In the genomic region with DNA sequence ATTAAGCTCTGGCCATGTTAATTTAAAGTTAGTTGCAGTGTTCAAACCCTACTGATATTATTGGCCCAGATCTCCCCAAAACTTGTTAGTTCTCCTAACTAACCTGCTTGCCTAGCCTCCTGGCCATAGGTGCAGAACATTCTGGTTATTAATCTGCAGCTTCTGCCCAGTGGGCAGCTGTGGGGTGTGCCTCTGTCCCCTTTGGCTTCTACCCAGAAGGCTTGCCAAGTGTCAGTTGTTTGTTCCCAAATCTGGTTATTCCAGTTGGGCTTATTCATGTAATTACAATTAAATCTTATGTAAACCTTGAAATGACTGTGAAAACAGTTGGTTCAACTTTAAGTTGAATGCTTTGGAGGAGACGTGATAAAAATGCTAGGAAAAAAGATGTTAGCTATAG, we compare ENCODE assay signal across 12 mouse cellular contexts. TPM values are rescaled to one million over a fixed set of nuclear protein-coding genes. Genes with fewer than 3 reads are reported as not detected.
DNase-seq lines count a peak whose midpoint lies in the region; ATAC-seq lines count a peak whose summit lies in the region.
"Had no signal": no experiment of that assay in that cellular context is flagged by ENCODE, and none has a peak within 500 bp of the region (broad histone marks: within the 10 kb centered on the region; RNA-seq: fewer than 3 reads in every experiment).

No protein-coding gene starts in this region.

- no peaks in the 10 kb centered on the region for H3K27me3 ChIP-seq in kidney, embryonic 14.5 days (ENCODE audit: control insufficient read depth, insufficient read depth, low read length)
- H3K27me3 ChIP-seq: CH12.LX; heart, embryonic 13.5 days; hindbrain, embryonic 15.5 days; liver, embryonic 15.5 days; midbrain, embryonic 13.5 days had no signal

- H3K9ac ChIP-seq in kidney, embryonic 14.5 days (ENCODE audit: low read depth, low read length), result no peak overlapping the region
- H3K9ac ChIP-seq: heart, embryonic 13.5 days; hindbrain, embryonic 15.5 days; liver, embryonic 15.5 days; midbrain, embryonic 13.5 days had no signal

- no peak overlapping the region for H3K27ac ChIP-seq in kidney, embryonic 14.5 days (ENCODE audit: low read depth, low read length)
- 0 out of 2 replicates have a peak overlapping the region, but pooled peaks have one; percentile 59 for H3K27ac ChIP-seq in brown adipose tissue, adult 24 weeks (replicated peaks; ENCODE audit: low read depth, low read length)
- H3K27ac ChIP-seq: heart, embryonic 13.5 days; hindbrain, embryonic 15.5 days; liver, embryonic 15.5 days; midbrain, embryonic 13.5 days had no signal

- H3K36me3 ChIP-seq in kidney, embryonic 14.5 days (ENCODE audit: control insufficient read depth, insufficient read depth, low read length), result no peaks in the 10 kb centered on the region
- H3K36me3 ChIP-seq: hindbrain, embryonic 15.5 days; liver, embryonic 15.5 days had no signal

- no peak for ATAC-seq in kidney, embryonic 14.5 days (ENCODE audit: low FRiP score, low TSS enrichment)
- ATAC-seq: midbrain, embryonic 13.5 days had no signal

- no peaks in the 10 kb centered on the region for H3K9me3 ChIP-seq in kidney, embryonic 14.5 days (ENCODE audit: control insufficient read depth, low read length)
- H3K9me3 ChIP-seq: heart, embryonic 13.5 days; hindbrain, embryonic 15.5 days; liver, embryonic 15.5 days; midbrain, embryonic 13.5 days had no signal

- no peak overlapping the region for H3K4me2 ChIP-seq in kidney, embryonic 14.5 days (replicated peaks; ENCODE audit: low read depth, low read length)
- H3K4me2 ChIP-seq: heart, embryonic 13.5 days; hindbrain, embryonic 15.5 days; liver, embryonic 15.5 days; midbrain, embryonic 13.5 days had no signal

- 77% methylated on average over 1 of the region's 1 CpGs for WGBS in kidney, embryonic 14.5 days

- peak; percentile 70 for DNase-seq in kidney, adult 9 months
- DNase-seq in kidney, postnatal 14 days, result peak; percentile 53
- peak; percentile 27 to 40 for DNase-seq in lung, postnatal 4 days
- DNase-seq in ovary, postnatal 14 days (ENCODE audit: low spot score), result no peak
- no peak for DNase-seq in cerebellum, postnatal 36 days

- H3K4me3 ChIP-seq in kidney, embryonic 14.5 days (ENCODE audit: low read length), result no peak overlapping the region
- no peak overlapping the region for H3K4me3 ChIP-seq in brown adipose tissue, adult 24 weeks (ENCODE audit: insufficient read depth, low read depth, low read length)
- H3K4me3 ChIP-seq: heart, embryonic 13.5 days; hindbrain, embryonic 15.5 days; liver, embryonic 15.5 days; midbrain, embryonic 13.5 days had no signal

- peaks cover 22% of the 10 kb centered on the region; the same call in 1 of the 2 replicates for H3K4me1 ChIP-seq in kidney, embryonic 14.5 days (ENCODE audit: control insufficient read depth, insufficient read depth, low read length)
- peaks cover 20% of the 10 kb centered on the region for H3K4me1 ChIP-seq in brown adipose tissue, adult 24 weeks (ENCODE audit: control insufficient read depth, insufficient read depth, insufficient read length, low read length)

RNA-seq across cellular contexts. Expression of a gene that starts 8.0 kb away (rescaled TPM):
- polyA plus RNA-seq in kidney, embryonic 14.5 days (2014; fragmentation: Nextera tagmentation; extraction: Ambion mirVana), result 27.4 and 28.1 TPM in 2 replicates
- polyA plus RNA-seq in brown adipose tissue, adult 24 weeks (2012; ENCODE audit: insufficient read depth, insufficient read length, missing spikeins), result 9.6 and 10.2 TPM in 2 replicates

Comparison
In these comparisons a context has a peak if more than half of its experiments do, and no peak if none do; other contexts are left out.
1. DNase-seq: peak in kidney, adult 9 months (single experiment), kidney, postnatal 14 days (single experiment) and lung, postnatal 4 days (2 of 2); none in ovary, postnatal 14 days (single experiment) and cerebellum, postnatal 36 days (0 of 2).